Mouse (Mus musculus): ENCODE results near the gene Vmn2r106.

The Vmn2r106 gene

DNA sequence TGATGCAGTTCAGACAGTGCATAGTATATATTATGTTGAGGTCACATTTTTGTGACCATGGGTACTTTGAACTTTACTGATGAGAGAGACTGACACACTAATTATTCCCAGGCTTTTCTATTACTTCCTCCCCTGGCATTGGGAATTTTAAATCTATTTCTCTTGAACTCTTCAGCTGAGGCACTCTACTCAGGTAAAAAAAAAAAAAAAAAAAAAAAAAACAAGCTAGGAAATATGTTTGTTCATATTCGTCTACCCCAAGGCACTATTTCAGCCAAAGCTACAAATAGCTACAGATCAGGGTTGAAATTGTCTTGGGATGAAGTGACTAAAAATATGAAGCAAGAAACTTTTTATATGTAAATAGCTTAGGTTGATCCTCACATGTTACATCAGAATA, at the start of gene Vmn2r106:
TSS of gene Vmn2r106 (minus strand) at position 101 of the 400 bp plus-strand sequence.
- no peak for DNase-seq

DNA sequence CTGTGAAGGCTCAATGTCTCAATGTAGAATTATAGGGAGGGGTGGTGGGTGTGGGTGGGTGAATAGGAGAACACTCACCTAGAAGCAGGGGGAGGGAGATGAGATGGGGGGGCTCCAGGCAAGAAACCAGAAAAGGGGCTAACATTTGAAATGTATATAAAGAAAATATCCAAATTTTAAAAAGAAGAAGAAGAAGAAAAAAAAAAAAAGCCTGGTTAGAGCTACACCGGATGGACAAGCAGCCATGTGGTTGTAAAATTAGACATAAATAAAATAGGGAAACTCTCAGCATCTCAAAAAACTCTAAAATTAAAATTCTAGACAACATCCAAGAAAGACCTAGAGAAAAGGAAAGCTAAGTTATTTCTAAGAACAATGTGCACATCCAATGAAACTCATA, 20.4 kb upstream of the Vmn2r106 start:
- no peak for DNase-seq

GRCm38 (mm10) chr17:20286906-20287305, 1.6 kb upstream of the Vmn2r106 start:
- no peak for DNase-seq

DNA sequence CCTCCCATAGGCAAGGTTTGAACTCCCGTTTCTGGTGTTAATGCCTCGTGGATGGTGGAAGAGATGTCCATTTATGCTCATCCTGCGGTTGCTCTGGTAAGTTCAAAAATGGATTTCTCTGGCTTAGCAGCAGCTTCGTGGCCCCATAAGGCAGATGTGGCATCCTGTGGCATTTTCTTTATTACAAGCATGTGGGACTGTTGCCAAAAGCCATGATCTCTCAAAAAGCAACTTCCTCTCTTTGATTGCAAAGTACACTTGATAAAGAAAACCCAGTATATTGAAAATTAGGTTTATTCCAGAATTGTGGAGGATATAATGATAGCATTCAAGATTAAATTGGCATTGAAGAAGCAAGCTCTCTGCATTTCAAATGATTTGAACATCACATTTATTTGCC, 29.8 kb downstream of the Vmn2r106 start:
- DNase-seq: no peak

GRCm38 (mm10) chr17:20234952-20235351, 50.4 kb downstream of the Vmn2r106 start, which contains the start of gene Vmn2r105:
Gene Vmn2r105, minus strand, starts transcription at chr17:20235052.
- no peak for DNase-seq

Measured in spleen, adult 18-20 months (tissue).